Mouse (Mus musculus) left cerebral cortex, postnatal 36 days (tissue): ENCODE measurements around the gene Ei24. TPM values are rescaled to one million over a fixed set of nuclear protein-coding genes. Genes with fewer than 3 reads are reported as not detected.

Experiments used
- DNase-seq, 2 experiments: peaks; one replicate each; pipeline ENCODE4 v3.0.0; 2021 to 2022; ENCODE audit warnings: low spot score in 2 of 2, mixed read lengths in 1 of 2
- intact Hi-C: fragments of 180-260 bp; cut with DNase I; formaldehyde crosslinking; loops from one replicate; pipeline ENCODE4 v1.15.1; 2025
- total RNA-seq, 2 experiments: library from RNA; stranded (reverse); gene quantifications; 2 replicates each; pipeline ENCODE4 v1.2.3; 2021

The Ei24 gene
- 100 to 1,000 TPM; 116 to 120 TPM for total RNA-seq

DNA sequence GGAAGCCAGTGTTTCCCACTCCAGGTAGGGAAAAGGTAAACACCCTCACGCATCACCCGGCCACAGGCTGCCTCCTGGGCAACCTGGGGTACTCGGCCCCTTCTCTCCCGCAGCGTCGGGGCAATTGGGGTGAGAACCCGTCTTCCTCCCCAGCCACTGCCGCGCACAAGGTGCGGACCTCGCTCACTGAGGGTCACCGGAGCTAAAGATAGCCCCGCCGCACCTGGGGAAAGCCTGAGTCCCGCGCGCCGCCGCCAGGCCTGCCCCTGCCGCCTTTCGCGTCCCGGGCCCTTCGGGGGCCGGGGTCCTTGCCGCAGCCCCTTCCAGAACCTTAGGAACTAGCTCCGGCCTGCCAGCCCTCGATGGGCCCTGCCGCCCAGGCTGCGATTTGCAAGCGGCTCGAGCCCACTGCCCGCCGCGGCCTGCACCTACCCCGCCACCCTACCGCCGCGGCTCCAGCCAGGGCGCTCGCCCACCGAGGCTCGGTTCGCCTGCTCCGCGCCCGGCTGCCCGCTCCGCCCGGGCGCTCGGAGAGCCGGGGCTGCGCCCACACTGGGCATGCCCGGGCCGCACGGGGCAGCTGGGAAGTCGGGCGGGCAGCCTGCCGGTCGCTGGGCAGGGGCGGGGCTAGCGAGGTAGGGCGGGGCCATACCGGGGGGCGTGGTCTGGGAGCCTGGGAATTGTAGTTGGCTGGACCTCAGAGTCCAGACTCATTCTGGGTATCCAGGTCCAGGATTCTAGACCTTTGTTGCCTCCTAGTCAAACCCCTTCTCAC lies at the start of gene Ei24:
Gene Ei24, minus strand, starts transcription at position 613 of the 775 bp plus-strand sequence.
- intact Hi-C loops, result loop anchor here (5.0 kb wide), 1 partner anchor 35 kb away; no protein-coding TSS in a partner anchor

GRCm38 (mm10) chr9:36846346-36846745 lies 49.2 kb upstream of the Ei24 start:
- no peak for DNase-seq
- intact Hi-C loops, result no loop called here

More for the DNA sequence above, at the start of gene Ei24:
- peak; percentile 87 to 92 for DNase-seq

DNA sequence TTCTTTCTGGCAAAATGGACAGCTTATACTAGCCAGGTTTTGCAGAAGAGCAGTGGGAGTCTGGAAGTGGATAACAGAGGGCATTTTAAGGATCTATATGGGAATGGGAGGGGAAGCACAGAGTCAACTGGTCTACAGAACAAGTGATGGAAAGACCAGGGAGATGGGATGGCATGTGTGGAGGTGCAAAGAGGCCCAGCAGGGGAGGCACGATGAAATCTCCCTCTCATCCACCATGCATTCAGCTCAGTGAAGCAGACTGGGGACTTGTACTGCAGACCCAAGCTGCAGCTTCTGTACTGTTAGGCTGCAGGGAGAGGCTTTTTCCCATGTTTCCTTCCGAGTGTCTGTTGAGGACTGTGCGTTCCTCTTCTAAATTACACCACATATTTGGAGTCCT lies 36.7 kb upstream of the Ei24 start:
- intact Hi-C loops, result loop anchor here (5.0 kb wide), 1 partner anchor 37 kb away; the partner anchor contains the start of gene Ei24
- peak in 1 of 2 experiments; percentile 26 for DNase-seq

- intact Hi-C loops, result loop anchor here (5.0 kb wide), 1 partner anchor 36 kb away; the partner anchor contains the start of gene Ei24
- peak; percentile 59 to 68 for DNase-seq
These were observed 36.1 kb upstream of the Ei24 start for GRCm38 (mm10) chr9:36833043-36833881.

DNA sequence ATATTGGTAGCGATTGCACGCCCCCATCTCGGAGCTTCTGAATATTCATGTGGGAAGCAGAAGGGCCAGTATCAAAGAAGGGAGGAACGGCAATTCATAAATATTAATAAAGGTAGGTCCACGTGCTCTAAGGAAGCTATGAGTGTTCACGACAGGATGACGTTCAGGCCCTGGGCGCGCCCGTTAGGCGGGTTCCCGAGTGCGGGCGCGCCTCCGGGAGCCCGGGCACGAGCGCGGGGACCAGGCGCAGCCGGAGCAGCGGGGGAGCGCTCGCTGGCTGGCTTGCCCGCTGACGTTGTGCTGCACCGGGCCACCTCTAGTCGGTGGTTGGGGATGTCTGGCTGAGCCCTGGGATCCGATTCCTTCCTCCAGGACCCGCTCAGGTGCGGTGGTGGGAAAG lies 35.3 kb upstream of the Ei24 start:
- intact Hi-C loops, result loop anchor here (5.0 kb wide), 1 partner anchor 35 kb away; the partner anchor contains the start of gene Ei24
- DNase-seq, result peak; percentile 87 to 93

GRCm38 (mm10) chr9:36831401-36831800 lies 34.2 kb upstream of the Ei24 start:
- intact Hi-C loops, result loop anchor here (5.0 kb wide), 1 partner anchor 34 kb away; the partner anchor contains the start of gene Ei24
- DNase-seq, result no peak

DNA sequence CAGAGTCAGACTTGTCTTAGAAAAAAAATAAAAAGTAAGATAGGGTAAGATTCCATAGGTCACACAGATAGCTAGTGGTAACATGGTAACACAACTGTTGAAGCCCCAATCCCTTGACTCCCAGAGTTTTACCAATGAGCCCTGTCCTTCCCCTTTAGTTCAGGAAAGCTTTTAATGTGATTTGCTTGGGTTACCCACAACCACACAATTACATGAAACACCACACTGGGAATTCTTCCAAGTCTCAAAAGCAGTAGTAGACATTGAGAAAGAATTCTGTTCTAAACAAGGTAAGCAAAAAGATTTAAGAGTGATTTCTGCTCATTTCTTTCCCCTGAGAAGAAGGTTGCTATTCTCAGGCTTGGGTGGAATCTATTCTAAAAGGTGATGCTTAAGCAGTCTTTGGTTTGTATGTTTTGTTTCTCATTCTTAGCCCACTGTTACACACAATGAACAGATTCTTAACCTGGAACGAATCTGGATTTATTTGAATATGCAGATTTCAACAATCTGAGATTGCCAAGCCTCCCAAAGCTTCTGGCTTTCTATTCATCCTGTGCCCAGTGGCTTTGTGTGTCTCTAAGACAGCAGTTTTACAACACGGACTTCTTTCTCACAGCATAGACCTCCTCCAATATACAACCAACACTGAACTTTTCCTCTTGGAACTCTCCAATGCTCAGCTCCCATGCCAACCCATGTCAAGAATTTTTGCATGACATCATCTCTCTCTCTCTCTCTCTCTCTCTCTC lies 29.6 kb upstream of the Ei24 start:
- no peak for DNase-seq
- intact Hi-C loops, result no loop called here

DNA sequence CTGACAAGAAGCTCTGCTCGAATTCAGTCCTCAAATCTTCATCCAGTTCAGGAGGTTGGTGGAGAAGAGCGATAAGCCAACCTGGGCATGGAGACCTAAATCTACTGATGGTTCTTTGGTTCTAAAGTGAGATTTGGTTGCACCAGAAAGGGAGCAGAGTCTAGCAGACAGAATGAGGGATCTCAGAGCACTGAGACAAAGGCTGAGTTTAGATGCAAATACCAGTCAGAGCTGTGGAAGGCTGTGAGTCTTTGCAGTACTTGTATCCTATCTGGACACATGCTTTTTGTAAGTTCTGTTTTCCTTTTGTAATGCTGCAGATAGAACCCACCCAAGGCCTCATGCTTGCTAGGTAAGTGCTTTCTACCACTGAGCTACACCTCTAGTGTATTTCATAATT lies 24.8 kb upstream of the Ei24 start:
- intact Hi-C loops, result no loop called here
- DNase-seq, result no peak

DNA sequence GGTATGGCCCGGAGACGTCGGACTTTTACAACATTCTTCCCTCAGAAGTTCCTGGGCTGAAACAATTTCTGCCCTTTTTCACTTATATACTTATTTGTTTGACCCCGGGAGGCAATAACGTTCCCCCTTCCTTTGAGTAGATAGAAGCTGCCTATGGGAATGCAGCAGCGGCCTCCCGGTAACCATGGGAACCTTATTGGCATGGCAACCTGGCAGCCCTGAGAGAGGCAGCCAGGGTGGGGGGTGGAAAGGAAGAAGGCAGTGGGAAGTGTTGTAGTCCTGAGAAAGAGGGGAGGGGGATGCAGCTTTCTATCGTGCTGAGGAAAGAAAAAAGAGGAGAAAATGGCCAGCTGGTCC lies 24.4 kb upstream of the Ei24 start, which contains the start of gene Fez1:
Gene Fez1, plus strand, starts transcription at position 221 of the 357 bp plus-strand sequence.
- intact Hi-C loops, result no loop called here
- peak; percentile 83 to 87 for DNase-seq

GRCm38 (mm10) chr9:36820969-36821643 lies 23.9 kb upstream of the Ei24 start:
- intact Hi-C loops, result no loop called here
- no peak for DNase-seq

DNA sequence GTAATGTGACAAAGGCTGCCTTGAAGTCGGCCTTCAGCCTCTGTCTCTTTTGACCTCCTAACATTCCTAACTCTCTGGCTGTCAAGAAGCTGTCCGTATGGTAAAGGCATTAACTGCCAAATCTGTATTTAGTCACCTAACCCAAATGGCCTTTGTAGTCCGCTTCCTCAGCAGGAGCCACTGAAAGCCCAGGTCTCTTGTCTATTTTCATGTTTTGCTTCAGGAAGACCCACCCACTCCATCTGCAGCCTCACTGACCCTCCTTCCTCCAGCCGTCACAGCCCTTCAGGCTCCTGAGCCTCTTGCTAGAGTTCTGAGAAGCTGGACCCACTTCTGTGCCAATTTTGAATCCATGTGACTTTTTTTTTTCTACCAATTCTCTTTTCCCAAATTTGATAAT lies 21.7 kb upstream of the Ei24 start:
- intact Hi-C loops, result no loop called here

DNA sequence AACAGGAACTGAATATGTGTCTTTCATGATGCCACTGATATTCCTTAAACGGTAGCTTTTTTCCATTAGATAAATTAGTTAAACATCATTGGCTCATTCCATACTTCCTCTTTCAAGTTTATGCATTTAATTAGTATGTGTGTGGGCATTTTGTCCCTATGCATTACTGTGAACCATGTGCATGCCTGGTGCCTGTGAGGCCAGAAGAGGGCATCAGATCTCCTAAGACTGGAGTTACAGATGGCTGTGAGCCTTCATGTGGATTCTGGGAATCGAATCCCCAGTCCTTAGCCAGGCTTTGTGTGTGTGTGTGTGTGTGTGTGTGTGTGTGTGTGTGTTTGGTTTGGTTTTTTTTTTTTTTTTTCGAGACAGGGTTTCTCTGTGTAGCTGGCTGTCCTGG lies 17.3 kb upstream of the Ei24 start:
- no peak for DNase-seq
- intact Hi-C loops, result no loop called here

More for the DNA sequence above, 21.7 kb upstream of the Ei24 start:
- no peak for DNase-seq

GRCm38 (mm10) chr9:36808126-36808785 lies 11.1 kb upstream of the Ei24 start:
- intact Hi-C loops, result no loop called here
- DNase-seq, result no peak

- DNase-seq, result no peak
These were observed 8.2 kb upstream of the Ei24 start for GRCm38 (mm10) chr9:36805256-36805975.

DNA sequence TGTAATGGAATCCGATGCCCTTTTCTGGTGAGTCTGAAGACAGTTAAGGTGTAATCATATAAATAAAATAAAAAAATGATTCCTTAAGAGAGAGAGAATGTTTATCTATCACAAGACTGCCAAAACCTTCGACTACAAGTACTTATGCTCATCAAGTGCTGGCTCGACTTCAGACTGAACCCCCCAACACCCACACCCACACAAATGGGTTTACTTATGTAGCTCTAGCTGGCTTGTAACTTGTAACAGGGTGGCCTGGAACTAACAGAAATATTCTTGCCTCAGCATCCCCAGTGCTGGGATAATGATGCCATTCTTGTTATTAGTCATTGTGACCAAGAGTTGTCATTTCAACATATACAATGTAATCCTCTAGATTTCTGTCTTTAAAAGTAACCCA lies 6.7 kb upstream of the Ei24 start:
- no peak for DNase-seq
- intact Hi-C loops, result no loop called here

More at GRCm38 (mm10) chr9:36805256-36805975, 8.2 kb upstream of the Ei24 start:
- intact Hi-C loops, result no loop called here

DNA sequence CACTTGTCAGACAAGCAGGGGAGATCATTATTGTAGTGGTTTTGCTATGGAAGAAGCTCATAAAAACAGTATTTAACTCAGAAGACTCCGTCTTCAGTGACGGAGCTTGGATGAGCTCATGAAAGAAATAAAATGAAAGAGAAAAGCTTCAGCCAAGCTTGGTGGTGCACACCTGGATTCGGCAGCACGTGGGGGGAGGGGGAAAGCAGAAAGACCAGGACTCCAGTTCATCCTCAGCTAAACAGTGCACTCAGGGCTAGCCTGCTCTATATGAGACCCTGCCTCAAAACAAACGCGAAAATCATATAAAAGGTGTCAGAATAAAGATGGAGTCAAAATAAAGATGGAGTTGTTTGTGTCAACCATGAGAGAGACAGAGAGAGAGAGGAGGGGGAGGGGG lies 6.2 kb upstream of the Ei24 start:
- intact Hi-C loops, result no loop called here
- no peak for DNase-seq

- no peak for DNase-seq
- intact Hi-C loops, result no loop called here
These were observed 5.8 kb upstream of the Ei24 start for GRCm38 (mm10) chr9:36802951-36803350.

GRCm38 (mm10) chr9:36801961-36802360 lies 4.8 kb upstream of the Ei24 start:
- DNase-seq, result no peak
- intact Hi-C loops, result no loop called here
